ENCODE assay signal across 8 mouse cellular contexts in genomic region chr19:4169810-4170209, GRCm38 (mm10). TPM values are rescaled to one million over a fixed set of nuclear protein-coding genes. Genes with fewer than 3 reads are reported as not detected.
DNase-seq lines count a peak whose midpoint lies in the region; ATAC-seq and TF ChIP-seq lines count a peak whose summit lies in the region.

No protein-coding gene starts in this region.

- TF ChIP-seq EP300 in MEL (IDR thresholded peaks at IDR 0.05; ENCODE audit: low read depth in 1 of 2, low read length in 2 of 2) = no peak

- TF ChIP-seq CTCF in MEL (IDR thresholded peaks at IDR 0.05 in 2 of 3, conservative IDR thresholded peaks at IDR 0.05 in 1 of 3; ENCODE audit: control insufficient read depth in 1 of 3, insufficient read depth in 1 of 3, low read depth in 2 of 3, low read length in 3 of 3, poor library complexity in 1 of 3, severe bottlenecking in 1 of 3) = no peak

- H3K9me3 ChIP-seq in heart, embryonic 13.5 days = no peaks in the 10 kb centered on the region
- H3K9me3 ChIP-seq in MEL (replicated peaks; ENCODE audit: insufficient read depth, low read length) = no peaks in the 10 kb centered on the region
- H3K9me3 ChIP-seq in forebrain, embryonic 14.5 days (replicated peaks; ENCODE audit: control insufficient read depth, low read length) = no peaks in the 10 kb centered on the region
- H3K9me3 ChIP-seq in liver, embryonic 15.5 days (replicated peaks) = no peaks in the 10 kb centered on the region

- no peak; a peak in 1 of 4 replicates for TF ChIP-seq POLR2A in MEL (IDR thresholded peaks at IDR 0.05; ENCODE audit: control insufficient read depth in 1 of 2, insufficient read depth in 1 of 2, low read depth in 1 of 2, low read length in 2 of 2, poor library complexity in 1 of 2)

- no peak for TF ChIP-seq RAD21 in MEL (IDR thresholded peaks at IDR 0.05; ENCODE audit: low read depth, low read length)

- peaks cover 50% of the 10 kb centered on the region for H3K4me1 ChIP-seq in heart, embryonic 13.5 days
- H3K4me1 ChIP-seq in MEL (ENCODE audit: control insufficient read depth in 1 of 2, insufficient read depth in 2 of 2, low read length in 2 of 2) = peaks cover 0 to 8% of the 10 kb centered on the region in 2 experiments; a peak in 2 of 4 replicates
- H3K4me1 ChIP-seq in forebrain, embryonic 14.5 days (ENCODE audit: control insufficient read depth, insufficient read depth, low read length) = no peaks in the 10 kb centered on the region
- peaks cover 54% of the 10 kb centered on the region for H3K4me1 ChIP-seq in liver, embryonic 15.5 days (replicated peaks)

- peak overlapping the region; percentile 89 for H3K27ac ChIP-seq in heart, embryonic 13.5 days (replicated peaks)
- H3K27ac ChIP-seq in MEL (ENCODE audit: control insufficient read depth, low read depth, low read length) = peak overlapping the region; percentile 39
- peak overlapping the region; percentile 86 for H3K27ac ChIP-seq in forebrain, embryonic 14.5 days (ENCODE audit: low read depth, low read length)
- H3K27ac ChIP-seq in liver, embryonic 15.5 days (replicated peaks) = peak overlapping the region; percentile 70

- H3K79me2 ChIP-seq in MEL (ENCODE audit: control insufficient read depth, insufficient read depth, low read length, poor library complexity) = no peaks in the 10 kb centered on the region; the same call in 1 of the 2 replicates

- peak overlapping the region; percentile 78 for H3K4me2 ChIP-seq in heart, embryonic 13.5 days
- peak overlapping the region; percentile 74 for H3K4me2 ChIP-seq in forebrain, embryonic 14.5 days (ENCODE audit: low read length)
- peak overlapping the region; percentile 89 for H3K4me2 ChIP-seq in liver, embryonic 15.5 days

- peak overlapping the region; percentile 53 for H3K4me3 ChIP-seq in heart, embryonic 13.5 days
- peak overlapping the region; percentile 64 to 71 for H3K4me3 ChIP-seq in MEL (ENCODE audit: control insufficient read depth in 1 of 2, insufficient read depth in 1 of 2, low read depth in 2 of 2, low read length in 2 of 2)
- peak overlapping the region; percentile 36 for H3K4me3 ChIP-seq in forebrain, embryonic 14.5 days (ENCODE audit: low read depth, low read length)
- peak overlapping the region; percentile 58 for H3K4me3 ChIP-seq in liver, embryonic 15.5 days (replicated peaks)

- intact Hi-C loops in heart, postnatal 25 days (cut with DNase I) = loop anchor here (5.0 kb wide), 1 partner anchor 32 kb away; the partner anchor contains the start of gene Rad9a

- no peaks in the 10 kb centered on the region for H3K36me3 ChIP-seq in heart, embryonic 13.5 days
- peaks cover 0 to 4% of the 10 kb centered on the region in 2 experiments; a peak in 2 of 4 replicates for H3K36me3 ChIP-seq in MEL (ENCODE audit: control insufficient read depth in 1 of 2, insufficient read depth in 2 of 2, low read length in 2 of 2)
- no peaks in the 10 kb centered on the region for H3K36me3 ChIP-seq in forebrain, embryonic 14.5 days (ENCODE audit: control insufficient read depth, insufficient read depth, low read length)
- H3K36me3 ChIP-seq in liver, embryonic 15.5 days (replicated peaks) = no peaks in the 10 kb centered on the region

- no peaks in the 10 kb centered on the region for H3K27me3 ChIP-seq in heart, embryonic 13.5 days (replicated peaks)
- no peaks in the 10 kb centered on the region for H3K27me3 ChIP-seq in MEL (ENCODE audit: control insufficient read depth in 1 of 2, insufficient read depth in 2 of 2, low read length in 2 of 2)
- no peaks in the 10 kb centered on the region for H3K27me3 ChIP-seq in forebrain, embryonic 14.5 days (replicated peaks; ENCODE audit: control insufficient read depth, insufficient read depth, low read length)
- H3K27me3 ChIP-seq in liver, embryonic 15.5 days = peaks cover 7% of the 10 kb centered on the region

- peak overlapping the region; percentile 87 for H3K9ac ChIP-seq in heart, embryonic 13.5 days
- peak overlapping the region; percentile 89 for H3K9ac ChIP-seq in MEL (ENCODE audit: control insufficient read depth, low read depth, low read length, poor library complexity, severe bottlenecking)
- H3K9ac ChIP-seq in forebrain, embryonic 14.5 days (ENCODE audit: low read length) = peak overlapping the region; percentile 78
- peak overlapping the region; percentile 71 for H3K9ac ChIP-seq in liver, embryonic 15.5 days

- no peak; the same call in 1 of the 2 replicates for ATAC-seq in heart, embryonic 13.5 days (ENCODE audit: extremely low read depth, insufficient number of reproducible peaks, low FRiP score, low TSS enrichment)
- ATAC-seq in forebrain, embryonic 14.5 days = peak; percentile 41; the same call in 1 of the 2 replicates
- no peak; the same call in 1 of the 2 replicates for ATAC-seq in liver, embryonic 15.5 days (ENCODE audit: insufficient read depth)

- 7% methylated on average over 27 of the region's 27 CpGs for WGBS in heart, embryonic 13.5 days
- WGBS in forebrain, embryonic 14.5 days = 3% methylated on average over 27 of the region's 27 CpGs
- 14% methylated on average over 27 of the region's 27 CpGs for WGBS in liver, embryonic 15.5 days (ENCODE audit: insufficient replicate concordance)

- no peak for DNase-seq in heart, postnatal 25 days (ENCODE audit: low spot score)
- DNase-seq in MEL (ENCODE audit: low read depth, low spot score) = no peak
- no peak for DNase-seq in forebrain, embryonic 14.5 days (ENCODE audit: low spot score)
- DNase-seq in ovary, postnatal 14 days (ENCODE audit: low spot score) = no peak
- no peak for DNase-seq in right cerebral cortex, postnatal 4 days
- no peak for DNase-seq in adrenal gland, adult 2 months

TF ChIP-seq in MEL, 35 proteins besides CTCF, POLR2A, EP300 and RAD21 (continues in another document):
- TF ChIP-seq USF1 (IDR thresholded peaks at IDR 0.05; ENCODE audit: low read depth, low read length) = no peak
- no peak for TF ChIP-seq CHD2 (IDR thresholded peaks at IDR 0.05; ENCODE audit: low read length)
- no peak for TF ChIP-seq NRF1 (IDR thresholded peaks at IDR 0.05; ENCODE audit: insufficient read depth, low read depth, low read length, poor library complexity, severe bottlenecking)

RNA-seq across cellular contexts. Expression of gene Carns1, which starts 5.5 kb away (rescaled TPM):
- polyA plus RNA-seq in heart, embryonic 13.5 days (2015; fragmentation: Nextera tagmentation; extraction: Ambion mirVana) = 4.4 and 5.0 TPM in 2 replicates
- total RNA-seq in heart, postnatal 25 days (2021) = 10 to 100 TPM; 33.5 to 34.1 TPM
- 0.39 and 0.81 TPM in 2 replicates for total RNA-seq in MEL (2012; rRNA removed)
- under 1 TPM in 1 of 2 experiments, not detected in 1; 0.63 TPM for polyA plus RNA-seq in MEL (2012; ENCODE audit: insufficient read depth in 1 of 2, insufficient read length in 2 of 2, low read depth in 1 of 2, low replicate concordance in 2 of 2, missing spikeins in 1 of 2)
- polyA plus RNA-seq in forebrain, embryonic 14.5 days (2014; fragmentation: Nextera tagmentation; extraction: Ambion mirVana) = 3.9 and 4.2 TPM in 2 replicates
- 0.64 and 0.76 TPM in 2 replicates for polyA plus RNA-seq in liver, embryonic 15.5 days (2015; fragmentation: Nextera tagmentation; extraction: Ambion mirVana)
- total RNA-seq in adrenal gland, adult 2 months (2021) = 1 to 10 TPM; 2.9 to 5.8 TPM
- 3.8 and 5.1 TPM in 2 replicates for polyA plus RNA-seq in adrenal gland, adult 2 months (2012; rRNA removed)

RNA-seq across cellular contexts. Expression of gene Rps6kb2, which starts 6.7 kb away (rescaled TPM):
- polyA plus RNA-seq in heart, embryonic 13.5 days (2015; fragmentation: Nextera tagmentation; extraction: Ambion mirVana) = 46.0 and 47.1 TPM in 2 replicates
- 10 to 100 TPM; 16.5 to 16.8 TPM for total RNA-seq in heart, postnatal 25 days (2021)
- total RNA-seq in MEL (2012; rRNA removed) = 7.4 and 8.7 TPM in 2 replicates
- 10 to 100 TPM in 1 of 2 experiments, not detected in 1; 19.8 TPM for polyA plus RNA-seq in MEL (2012; ENCODE audit: insufficient read depth in 1 of 2, insufficient read length in 2 of 2, low read depth in 1 of 2, low replicate concordance in 2 of 2, missing spikeins in 1 of 2)
- 32.3 and 35.5 TPM in 2 replicates for polyA plus RNA-seq in forebrain, embryonic 14.5 days (2014; fragmentation: Nextera tagmentation; extraction: Ambion mirVana)
- 32.8 and 34.2 TPM in 2 replicates for polyA plus RNA-seq in liver, embryonic 15.5 days (2015; fragmentation: Nextera tagmentation; extraction: Ambion mirVana)
- total RNA-seq in adrenal gland, adult 2 months (2021) = 10 to 100 TPM; 27.6 to 39.5 TPM
- polyA plus RNA-seq in adrenal gland, adult 2 months (2012; rRNA removed) = 48.3 and 60.8 TPM in 2 replicates

RNA-seq across cellular contexts. Expression of gene Ptprcap, which starts 16.4 kb away (rescaled TPM):
- polyA plus RNA-seq in heart, embryonic 13.5 days (2015; fragmentation: Nextera tagmentation; extraction: Ambion mirVana) = 1.2 and 1.4 TPM in 2 replicates
- total RNA-seq in heart, postnatal 25 days (2021) = 1 to 10 TPM in 1 of 2 experiments, under 1 TPM in 1; 0.94 to 1.5 TPM
- 75.7 and 80.3 TPM in 2 replicates for total RNA-seq in MEL (2012; rRNA removed)
- polyA plus RNA-seq in MEL (2012; ENCODE audit: insufficient read depth in 1 of 2, insufficient read length in 2 of 2, low read depth in 1 of 2, low replicate concordance in 2 of 2, missing spikeins in 1 of 2) = 10 to 100 TPM in 1 of 2 experiments, not detected in 1; 67.9 TPM
- polyA plus RNA-seq in forebrain, embryonic 14.5 days (2014; fragmentation: Nextera tagmentation; extraction: Ambion mirVana) = 0.24 TPM in 1 of 2 replicates, not detected in the other
- polyA plus RNA-seq in liver, embryonic 15.5 days (2015; fragmentation: Nextera tagmentation; extraction: Ambion mirVana) = 15.6 and 17.5 TPM in 2 replicates
- 1 to 10 TPM; 2.5 to 5.7 TPM for total RNA-seq in adrenal gland, adult 2 months (2021)
- 54.9 and 57.6 TPM in 2 replicates for polyA plus RNA-seq in adrenal gland, adult 2 months (2012; rRNA removed)

RNA-seq across cellular contexts. Expression of gene Tbc1d10c, which starts 21.3 kb away (rescaled TPM):
- polyA plus RNA-seq in heart, embryonic 13.5 days (2015; fragmentation: Nextera tagmentation; extraction: Ambion mirVana) = 2.0 and 2.7 TPM in 2 replicates
- 1 to 10 TPM; 9.2 to 9.3 TPM for total RNA-seq in heart, postnatal 25 days (2021)
- total RNA-seq in MEL (2012; rRNA removed) = 14.0 and 15.2 TPM in 2 replicates
- 10 to 100 TPM in 1 of 2 experiments, not detected in 1; 15.5 TPM for polyA plus RNA-seq in MEL (2012; ENCODE audit: insufficient read depth in 1 of 2, insufficient read length in 2 of 2, low read depth in 1 of 2, low replicate concordance in 2 of 2, missing spikeins in 1 of 2)
- polyA plus RNA-seq in forebrain, embryonic 14.5 days (2014; fragmentation: Nextera tagmentation; extraction: Ambion mirVana) = 0.52 and 0.80 TPM in 2 replicates
- 5.5 and 7.0 TPM in 2 replicates for polyA plus RNA-seq in liver, embryonic 15.5 days (2015; fragmentation: Nextera tagmentation; extraction: Ambion mirVana)
- under 1 TPM in 1 of 2 experiments, not detected in 1; 0.97 TPM for total RNA-seq in adrenal gland, adult 2 months (2021)
- 2.1 and 4.8 TPM in 2 replicates for polyA plus RNA-seq in adrenal gland, adult 2 months (2012; rRNA removed)

RNA-seq across cellular contexts. Expression of gene Coro1b, which starts 21.4 kb away (rescaled TPM):
- 107 and 122 TPM in 2 replicates for polyA plus RNA-seq in heart, embryonic 13.5 days (2015; fragmentation: Nextera tagmentation; extraction: Ambion mirVana)
- 10 to 100 TPM; 53.4 to 57.6 TPM for total RNA-seq in heart, postnatal 25 days (2021)
- total RNA-seq in MEL (2012; rRNA removed) = 54.1 and 55.5 TPM in 2 replicates
- 100 to 1,000 TPM in 1 of 2 experiments, not detected in 1; 111 TPM for polyA plus RNA-seq in MEL (2012; ENCODE audit: insufficient read depth in 1 of 2, insufficient read length in 2 of 2, low read depth in 1 of 2, low replicate concordance in 2 of 2, missing spikeins in 1 of 2)
- 134 and 154 TPM in 2 replicates for polyA plus RNA-seq in forebrain, embryonic 14.5 days (2014; fragmentation: Nextera tagmentation; extraction: Ambion mirVana)
- 71.8 and 77.5 TPM in 2 replicates for polyA plus RNA-seq in liver, embryonic 15.5 days (2015; fragmentation: Nextera tagmentation; extraction: Ambion mirVana)
- total RNA-seq in adrenal gland, adult 2 months (2021) = 100 to 1,000 TPM; 154 to 202 TPM
- polyA plus RNA-seq in adrenal gland, adult 2 months (2012; rRNA removed) = 199 and 225 TPM in 2 replicates

Comparison
In these comparisons a context has a peak if more than half of its experiments do, and no peak if none do; other contexts are left out.
1. H3K27ac ChIP-seq: peak in every context shown above with its lines; median percentile 89 in heart, embryonic 13.5 days; 86 in forebrain, embryonic 14.5 days; 70 in liver, embryonic 15.5 days; 39 in MEL.